Mouse (Mus musculus) stomach, postnatal 0 days (tissue): ENCODE measurements around the gene Nkiras2.

Experiments used
- CTCF ChIP-seq: IDR thresholded peaks from 2 replicates; pipeline ENCODE4 v1.5.1; 2016; ENCODE audit warnings: antibody characterized with exemption, low read depth, mild to moderate bottlenecking, moderate library complexity
- EP300 ChIP-seq: optimal IDR thresholded peaks from 2 replicates; pipeline ENCODE3; 2016; ENCODE audit warnings: antibody characterized with exemption

DNA sequence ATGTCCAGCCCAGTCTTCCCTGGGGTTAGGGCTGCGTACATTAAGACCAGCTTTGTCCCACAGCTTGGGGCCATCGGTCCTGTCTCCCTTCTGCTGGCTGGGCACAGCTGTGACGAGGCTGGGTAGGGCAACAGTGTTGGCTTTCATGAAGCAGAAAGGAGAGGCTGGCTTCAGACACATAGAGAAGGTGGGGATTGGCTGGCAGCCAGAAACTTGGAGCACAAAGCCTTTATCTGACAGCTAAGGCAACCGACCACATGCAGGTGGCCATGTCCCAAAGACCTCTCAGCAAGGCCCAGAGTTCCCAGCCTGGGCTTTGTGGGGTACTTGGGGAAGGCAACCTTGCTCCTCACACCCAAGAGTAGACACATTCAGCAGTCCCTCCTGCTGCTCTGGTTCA, 37.3 kb upstream of the Nkiras2 start:
- TF ChIP-seq CTCF, result no peak
- TF ChIP-seq EP300, result no peak
